Mouse (Mus musculus): ENCODE results near the gene Slc22a1. TPM values are rescaled to one million over a fixed set of nuclear protein-coding genes. Genes with fewer than 3 reads are reported as not detected.

Gene Slc22a1
- total and polyA plus RNA-seq, 2 experiments from 2014 or later, result 33.5 TPM; not detected in 1

DNA sequence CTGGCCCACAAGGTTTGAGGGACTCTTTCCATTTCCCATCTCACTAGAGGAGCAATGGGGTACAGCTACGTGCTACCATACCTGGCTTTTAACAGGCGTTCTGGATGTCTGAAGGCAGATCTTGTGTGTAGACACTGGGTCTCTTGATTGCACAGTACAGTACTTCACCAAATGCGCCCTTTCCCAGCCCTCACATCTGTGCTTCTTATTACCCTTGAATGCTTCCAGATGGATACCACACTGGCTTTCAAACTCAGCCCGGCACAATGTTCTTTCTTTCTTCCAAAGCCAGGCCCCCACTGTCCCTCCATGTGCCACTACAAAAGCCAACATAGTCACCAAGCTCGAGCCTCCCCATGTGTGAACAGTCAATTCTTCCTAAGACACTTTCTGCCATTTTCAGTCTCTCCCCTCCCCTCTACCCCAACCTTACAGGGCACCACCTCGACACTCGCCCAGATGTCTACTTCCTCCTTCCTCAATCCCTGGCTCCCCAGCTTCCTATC, 3.3 kb downstream of the Slc22a1 start:
- ATAC-seq (ENCODE audit: insufficient read depth, low read depth), result no peak

DNA sequence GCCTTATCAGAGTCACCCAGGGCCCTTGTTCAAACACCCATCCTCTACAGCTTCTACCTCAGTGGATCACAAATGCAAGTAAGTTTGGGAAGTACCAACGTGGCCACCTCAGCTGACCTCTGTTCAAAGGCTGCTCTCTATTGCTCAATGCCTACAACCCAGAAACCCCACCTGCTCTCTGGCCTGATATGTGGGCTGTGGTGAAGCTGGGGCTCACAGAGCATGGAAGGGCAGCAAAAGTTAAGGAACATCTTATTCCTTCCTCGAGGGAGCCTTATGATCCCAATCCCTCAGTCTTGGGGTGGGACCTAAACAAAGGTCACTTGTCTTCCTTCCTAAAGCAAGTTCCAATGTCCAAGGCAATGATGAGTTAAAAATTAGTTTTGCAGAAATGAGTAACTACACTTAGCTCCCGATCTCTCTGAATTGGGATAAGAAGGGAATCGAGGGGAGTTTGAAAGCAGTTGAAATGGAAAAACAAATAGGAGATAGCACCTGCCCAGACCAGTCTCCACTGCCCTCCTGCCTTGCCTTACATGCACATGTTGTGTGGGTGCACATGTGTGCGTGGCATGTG, 4.5 kb downstream of the Slc22a1 start:
- DNase-seq (ENCODE audit: low spot score) (no peak), ATAC-seq (ENCODE audit: insufficient read depth, low read depth) (no peak)
- TF ChIP-seq EP300 (IDR thresholded peaks at IDR 0.05; ENCODE audit: low read depth) (no peak), CTCF (IDR thresholded peaks at IDR 0.05; ENCODE audit: low read depth) (no peak)
- no peaks in the 10 kb centered on the region for H3K9me3 ChIP-seq (replicated peaks; ENCODE audit: control insufficient read depth, low read length)
- H3K4me2 ChIP-seq (ENCODE audit: low read depth, low read length), result no peak overlapping the region
- H3K4me3 ChIP-seq (ENCODE audit: low read depth, low read length), result no peak overlapping the region
- no peak overlapping the region for H3K9ac ChIP-seq (replicated peaks; ENCODE audit: low read depth, low read length)
- H3K4me1 ChIP-seq (ENCODE audit: control insufficient read depth, insufficient read depth), result peaks cover 12% of the 10 kb centered on the region
- H3K36me3 ChIP-seq (replicated peaks; ENCODE audit: control insufficient read depth, insufficient read depth, low read length), result no peaks in the 10 kb centered on the region
- H3K27me3 ChIP-seq (ENCODE audit: control insufficient read depth, insufficient read depth, low read length), result no peaks in the 10 kb centered on the region
- WGBS, result 86% methylated on average over 5 of the region's 5 CpGs
- H3K27ac ChIP-seq (ENCODE audit: low read depth), result no peak overlapping the region

More for the DNA sequence above, 3.3 kb downstream of the Slc22a1 start:
- H3K4me2 ChIP-seq (ENCODE audit: low read depth, low read length), result no peak overlapping the region
- TF ChIP-seq EP300 (IDR thresholded peaks at IDR 0.05; ENCODE audit: low read depth) (no peak), CTCF (IDR thresholded peaks at IDR 0.05; ENCODE audit: low read depth) (no peak)
- H3K4me3 ChIP-seq (ENCODE audit: low read depth, low read length), result no peak overlapping the region
- no peak overlapping the region for H3K9ac ChIP-seq (replicated peaks; ENCODE audit: low read depth, low read length)
- WGBS, result 82% methylated on average over 7 of the region's 7 CpGs
- no peaks in the 10 kb centered on the region for H3K36me3 ChIP-seq (replicated peaks; ENCODE audit: control insufficient read depth, insufficient read depth, low read length)
- H3K9me3 ChIP-seq (replicated peaks; ENCODE audit: control insufficient read depth, low read length), result no peaks in the 10 kb centered on the region
- no peaks in the 10 kb centered on the region for H3K27me3 ChIP-seq (ENCODE audit: control insufficient read depth, insufficient read depth, low read length)
- no peak overlapping the region for H3K27ac ChIP-seq (ENCODE audit: low read depth)
- H3K4me1 ChIP-seq (ENCODE audit: control insufficient read depth, insufficient read depth), result peaks cover 12% of the 10 kb centered on the region
- DNase-seq (ENCODE audit: low spot score), result no peak

DNA sequence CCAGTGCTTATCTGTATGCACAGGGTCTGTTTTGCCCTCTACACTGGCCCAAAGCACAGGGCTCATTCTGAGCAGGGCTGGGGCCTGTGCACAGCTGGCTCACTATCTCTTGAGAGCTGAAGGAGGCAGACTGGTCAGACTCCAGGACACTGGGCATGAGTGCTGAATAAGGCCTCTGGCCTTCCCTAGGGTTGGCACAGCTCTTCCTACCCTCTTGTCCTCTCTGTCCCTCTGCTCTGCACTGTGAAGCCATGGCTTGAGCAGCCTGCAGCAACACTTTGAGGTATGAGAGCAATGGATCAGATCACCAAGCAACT, 6.3 kb downstream of the Slc22a1 start:
- H3K27ac ChIP-seq (ENCODE audit: low read depth), result peak overlapping the region; percentile 46
- no peak overlapping the region for H3K4me3 ChIP-seq (ENCODE audit: low read depth, low read length)
- ATAC-seq (ENCODE audit: insufficient read depth, low read depth) (peak; percentile 45; the same call in 1 of the 2 replicates), DNase-seq (ENCODE audit: low spot score) (no peak)
- H3K4me2 ChIP-seq (ENCODE audit: low read depth, low read length), result no peak overlapping the region
- H3K9ac ChIP-seq (replicated peaks; ENCODE audit: low read depth, low read length), result no peak overlapping the region
- H3K4me1 ChIP-seq (ENCODE audit: control insufficient read depth, insufficient read depth), result peaks cover 12% of the 10 kb centered on the region
- no peaks in the 10 kb centered on the region for H3K36me3 ChIP-seq (replicated peaks; ENCODE audit: control insufficient read depth, insufficient read depth, low read length)
- no peak for TF ChIP-seq EP300 (IDR thresholded peaks at IDR 0.05; ENCODE audit: low read depth)
- TF ChIP-seq CTCF (IDR thresholded peaks at IDR 0.05; ENCODE audit: low read depth), result no peak
- no peaks in the 10 kb centered on the region for H3K27me3 ChIP-seq (ENCODE audit: control insufficient read depth, insufficient read depth, low read length)
- H3K9me3 ChIP-seq (replicated peaks; ENCODE audit: control insufficient read depth, low read length), result no peaks in the 10 kb centered on the region

DNA sequence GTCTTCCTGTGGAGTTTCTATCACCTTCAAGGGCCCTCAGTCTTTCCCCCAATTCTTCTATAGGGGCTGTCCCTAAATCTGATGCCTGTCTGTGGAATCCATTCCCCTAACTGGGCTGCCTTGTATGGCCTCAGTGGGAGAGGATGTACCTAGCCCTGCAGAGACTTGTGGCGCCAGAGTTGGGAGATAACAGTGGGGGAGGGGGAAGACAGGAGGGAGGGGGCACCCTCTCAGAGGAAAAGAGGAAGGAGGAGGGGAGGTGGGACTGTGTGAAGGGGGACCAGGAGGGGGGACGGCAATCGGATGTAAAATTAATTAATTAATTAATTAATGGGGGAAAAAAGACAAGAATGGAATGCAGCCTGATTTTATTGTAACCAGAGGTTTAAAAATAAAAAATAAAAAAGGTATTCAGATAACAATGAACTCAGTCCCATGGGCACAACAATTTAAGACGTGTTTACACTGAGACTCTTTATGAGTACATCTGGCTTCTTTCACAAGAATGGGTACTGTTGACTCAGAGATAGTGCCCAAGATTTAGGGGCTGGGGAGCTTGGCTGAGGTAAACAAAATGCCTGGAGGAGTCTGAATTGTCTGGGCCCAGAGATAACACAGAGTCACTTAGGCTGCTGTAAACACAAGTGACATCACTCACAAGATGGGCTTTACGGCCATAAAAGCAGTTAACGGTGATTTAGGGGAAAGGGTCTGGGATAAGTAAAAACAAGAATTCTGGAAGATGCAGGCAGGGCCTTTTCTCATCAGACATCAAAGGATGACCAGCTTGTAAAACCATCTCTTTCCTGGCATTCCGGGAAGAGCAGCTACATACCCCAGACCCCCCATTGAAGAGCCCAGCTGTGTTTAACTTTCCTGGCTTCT, 6.9 kb downstream of the Slc22a1 start:
- H3K4me3 ChIP-seq (ENCODE audit: low read depth, low read length), result no peak overlapping the region
- H3K9me3 ChIP-seq (replicated peaks; ENCODE audit: control insufficient read depth, low read length), result no peaks in the 10 kb centered on the region
- no peak for TF ChIP-seq EP300 (IDR thresholded peaks at IDR 0.05; ENCODE audit: low read depth)
- TF ChIP-seq CTCF (IDR thresholded peaks at IDR 0.05; ENCODE audit: low read depth), result no peak
- ATAC-seq (ENCODE audit: insufficient read depth, low read depth) (no peak), DNase-seq (ENCODE audit: low spot score) (no peak)
- no peak overlapping the region for H3K4me2 ChIP-seq (ENCODE audit: low read depth, low read length)
- 29% methylated on average over 7 of the region's 7 CpGs for WGBS
- no peaks in the 10 kb centered on the region for H3K36me3 ChIP-seq (replicated peaks; ENCODE audit: control insufficient read depth, insufficient read depth, low read length)
- H3K9ac ChIP-seq (replicated peaks; ENCODE audit: low read depth, low read length), result no peak overlapping the region
- peak overlapping the region; percentile 46 for H3K27ac ChIP-seq (ENCODE audit: low read depth)
- H3K27me3 ChIP-seq (ENCODE audit: control insufficient read depth, insufficient read depth, low read length), result no peaks in the 10 kb centered on the region
- H3K4me1 ChIP-seq (ENCODE audit: control insufficient read depth, insufficient read depth), result peaks cover 17% of the 10 kb centered on the region

DNA sequence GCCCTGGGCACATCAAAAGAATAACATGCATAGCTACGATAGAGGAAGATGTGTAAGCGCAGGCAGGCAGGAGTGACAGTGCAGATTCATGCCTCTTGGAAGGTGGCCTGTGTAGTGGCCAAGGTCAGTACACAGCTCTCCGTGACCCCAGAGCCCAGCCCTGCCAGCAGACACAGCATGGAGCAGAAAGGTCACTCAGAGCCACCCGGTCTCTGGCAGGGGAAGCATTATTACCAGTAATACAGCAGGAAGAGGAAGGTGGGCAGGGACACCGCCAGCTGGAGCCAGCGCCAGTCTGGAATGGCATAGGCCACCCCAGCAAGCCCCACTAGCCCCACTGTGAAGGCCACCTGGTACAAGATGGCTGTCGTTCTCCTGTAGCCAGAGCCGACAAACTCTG, 11.5 kb downstream of the Slc22a1 start:
- no peak overlapping the region for H3K9ac ChIP-seq (replicated peaks; ENCODE audit: low read depth, low read length)
- no peak overlapping the region for H3K4me2 ChIP-seq (ENCODE audit: low read depth, low read length)
- WGBS, result 66% methylated on average over 8 of the region's 8 CpGs
- no peak for TF ChIP-seq CTCF (IDR thresholded peaks at IDR 0.05; ENCODE audit: low read depth)
- H3K27ac ChIP-seq (ENCODE audit: low read depth), result 0 out of 2 replicates have a peak overlapping the region, but pooled peaks have one; percentile 6
- H3K36me3 ChIP-seq (replicated peaks; ENCODE audit: control insufficient read depth, insufficient read depth, low read length), result no peaks in the 10 kb centered on the region
- no peak for DNase-seq (ENCODE audit: low spot score)
- H3K9me3 ChIP-seq (replicated peaks; ENCODE audit: control insufficient read depth, low read length), result no peaks in the 10 kb centered on the region
- peak; percentile 44; the same call in 1 of the 2 replicates for ATAC-seq (ENCODE audit: insufficient read depth, low read depth)
- H3K4me3 ChIP-seq (ENCODE audit: low read depth, low read length), result no peak overlapping the region
- H3K27me3 ChIP-seq (ENCODE audit: control insufficient read depth, insufficient read depth, low read length), result no peaks in the 10 kb centered on the region
- peaks cover 15% of the 10 kb centered on the region for H3K4me1 ChIP-seq (ENCODE audit: control insufficient read depth, insufficient read depth)

Data from heart, postnatal 0 days (tissue).